Mouse (Mus musculus) forebrain, embryonic 14.5 days (tissue): Measurements from ENCODE around the gene Slc22a14. TPM values are rescaled to one million over a fixed set of nuclear protein-coding genes. Genes with fewer than 3 reads are reported as not detected.

Experiments
- ATAC-seq: fragments of 200-750 bp; cut with Nextera tagmentation; 2 replicates; pipeline ENCODE4 v1.8.0; 2017; ENCODE audit warnings: mild to moderate bottlenecking, moderate library complexity
- DNase-seq: peaks from one replicate; pipeline ENCODE4 v3.0.0-alpha.2; 2015; ENCODE audit warnings: low spot score
- H3K27ac ChIP-seq: fragments of 300-500 bp; sonication (generic); 2 replicates; pipeline ENCODE4 v1.5.1; 2014; ENCODE audit warnings: low read depth, mild to moderate bottlenecking, control low read depth, low read length, moderate library complexity
- H3K27me3 ChIP-seq: fragments of 300-500 bp; sonication (generic); replicated peaks from 2 replicates; pipeline ENCODE4 v1.6.1; 2014; ENCODE audit warnings: low read length, control low read depth, mixed read lengths; ENCODE audit not compliant: control insufficient read depth, insufficient read depth
- H3K36me3 ChIP-seq: fragments of 300-500 bp; sonication (generic); 2 replicates; pipeline ENCODE4 v1.6.1; 2014; ENCODE audit warnings: low read length, control low read depth; ENCODE audit not compliant: control insufficient read depth, insufficient read depth
- H3K4me1 ChIP-seq: fragments of 300-500 bp; sonication (generic); 2 replicates; pipeline ENCODE4 v1.6.1; 2014; ENCODE audit warnings: antibody characterized with exemption, low read length, control low read depth; ENCODE audit not compliant: control insufficient read depth, insufficient read depth
- H3K4me2 ChIP-seq: fragments of 300-500 bp; sonication (generic); 2 replicates; pipeline ENCODE4 v1.6.1; 2014; ENCODE audit warnings: mild to moderate bottlenecking, control low read depth, low read length
- H3K4me3 ChIP-seq: fragments of 300-500 bp; sonication (generic); 2 replicates; pipeline ENCODE4 v1.5.1; 2014; ENCODE audit warnings: low read depth, low read length, control low read depth
- H3K9ac ChIP-seq: fragments of 300-500 bp; sonication (generic); 2 replicates; pipeline ENCODE4 v1.6.1; 2014; ENCODE audit warnings: mild to moderate bottlenecking, low read length, control low read depth, moderate library complexity
- H3K9me3 ChIP-seq: fragments of 300-500 bp; sonication (generic); replicated peaks from 2 replicates; pipeline ENCODE4 v1.6.1; 2016; ENCODE audit warnings: low read length, control low read depth, mixed read lengths; ENCODE audit not compliant: control insufficient read depth
- WGBS: fragments of 180-500 bp; shearing (Covaris S2); extraction: QIAGEN DNeasy Blood & Tissue Kit; methylation state at CpG from one replicate; pipeline ENCODE4 v1.1.7; 2014; 5-methylcytosine and 5-hydroxymethylcytosine counted together
- polyA plus RNA-seq: library from polyadenylated mRNA; unstranded; fragments of >200 nt; fragmentation: Nextera tagmentation; extraction: Ambion mirVana; gene quantifications from 2 replicates; pipeline ENCODE4 v1.2.1, GENCODE M21; 2014

The Slc22a14 gene
- polyA plus RNA-seq, 1 experiment from 2014 or later = not detected

DNA sequence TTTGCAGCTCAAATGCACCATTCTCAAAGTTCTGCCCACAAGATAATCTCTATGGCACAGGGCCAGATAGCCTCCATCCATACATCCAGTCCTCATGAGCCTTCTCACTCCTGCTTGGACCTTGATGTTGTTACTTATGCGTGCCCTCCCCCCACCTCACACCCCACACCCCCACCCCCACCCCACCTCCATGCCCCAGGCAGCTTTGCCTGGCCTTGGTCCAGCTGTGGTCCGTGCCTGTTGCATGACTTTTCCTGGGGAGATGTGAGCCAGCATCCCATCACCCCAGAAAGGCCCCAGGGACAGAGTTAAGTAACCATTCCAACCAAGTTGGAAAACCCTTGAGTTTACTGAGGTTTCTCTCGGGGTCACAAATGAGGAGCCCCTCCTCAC, 245.2 kb downstream of the Slc22a14 start:
- DNase-seq (no peak), ATAC-seq (no peak)
- 78% methylated on average over 3 of the region's 3 CpGs for WGBS
- no peaks in the 10 kb centered on the region for H3K27me3 ChIP-seq
- H3K9ac ChIP-seq = no peak overlapping the region
- no peak overlapping the region for H3K4me2 ChIP-seq
- no peaks in the 10 kb centered on the region for H3K4me1 ChIP-seq
- no peak overlapping the region for H3K27ac ChIP-seq
- H3K36me3 ChIP-seq = no peaks in the 10 kb centered on the region
- no peaks in the 10 kb centered on the region for H3K9me3 ChIP-seq
- H3K4me3 ChIP-seq = no peak overlapping the region

Other genes with a start within 250 kb of the Slc22a14 start
- gene Acaa1b, start 208.5 kb downstream of the Slc22a14 start, polyA plus RNA-seq = 1.3 TPM in 2 replicates
- gene Gm47289, start 206.4 kb downstream of the Slc22a14 start, polyA plus RNA-seq = not detected in 2 replicates
- gene Slc22a13, start 156.5 kb downstream of the Slc22a14 start, polyA plus RNA-seq = not detected in 2 replicates
- 13.5 and 14.9 TPM in 2 replicates for gene Oxsr1, start 43.1 kb downstream of the Slc22a14 start, polyA plus RNA-seq
- gene Acaa1a, start 25.9 kb downstream of the Slc22a14 start, polyA plus RNA-seq = 92.0 and 95.0 TPM in 2 replicates
- gene Myd88, start 24.1 kb downstream of the Slc22a14 start, polyA plus RNA-seq = 5.7 and 5.8 TPM in 2 replicates
- gene Xylb, start 8.2 kb downstream of the Slc22a14 start, polyA plus RNA-seq = 2.4 and 4.1 TPM in 2 replicates
- 25.9 and 27.5 TPM in 2 replicates for gene Acvr2b, start 36.6 kb upstream of the Slc22a14 start, polyA plus RNA-seq
- 54.2 and 64.7 TPM in 2 replicates for gene Exog, start 79.4 kb upstream of the Slc22a14 start, polyA plus RNA-seq
- 0.39 and 0.59 TPM in 2 replicates for gene Scn5a, start 213.5 kb upstream of the Slc22a14 start, polyA plus RNA-seq